Comparison of ENCODE assay signal across 15 mouse cellular contexts in the genomic region with DNA sequence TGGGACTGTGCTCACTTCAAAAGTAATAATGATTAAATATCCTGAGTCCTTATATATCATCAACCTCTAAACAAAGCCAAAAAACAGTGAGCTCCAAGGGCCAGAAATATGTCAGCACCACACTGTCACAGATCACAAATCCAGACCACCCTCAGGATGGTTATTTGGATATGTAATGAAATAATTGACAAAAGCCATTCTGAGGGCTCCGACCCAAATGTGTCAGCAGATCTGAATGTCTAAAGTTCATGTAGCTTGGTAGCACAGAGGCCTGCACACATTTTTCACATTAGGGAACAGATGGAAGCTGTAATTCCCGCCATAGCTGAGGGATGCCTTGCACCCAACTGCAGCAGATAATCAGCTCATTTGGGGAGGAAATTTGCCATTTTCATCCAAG.
DNase-seq lines count a peak whose midpoint lies in the region; ATAC-seq and TF ChIP-seq lines count a peak whose summit lies in the region.
"Had no signal": no experiment of that assay in that cellular context is flagged by ENCODE, and none has a peak within 500 bp of the region (broad histone marks: within the 10 kb centered on the region; RNA-seq: fewer than 3 reads in every experiment).

No protein-coding gene starts in this region.

- WGBS in forebrain, postnatal 0 days: 47% methylated on average over 2 of the region's 2 CpGs
- WGBS in forebrain, embryonic 15.5 days: 59% methylated on average over 2 of the region's 2 CpGs
- 84% methylated on average over 2 of the region's 2 CpGs for WGBS in midbrain, postnatal 0 days
- WGBS in midbrain, embryonic 16.5 days: 81% methylated on average over 2 of the region's 2 CpGs
- 53% methylated on average over 2 of the region's 2 CpGs for WGBS in lung, embryonic 14.5 days

- no peak for ATAC-seq in forebrain, postnatal 0 days
- ATAC-seq in forebrain, embryonic 15.5 days (replicated peaks): no peak
- no peak for ATAC-seq in midbrain, postnatal 0 days (ENCODE audit: low FRiP score)
- ATAC-seq in midbrain, embryonic 16.5 days: no peak
- peak; percentile 95 for ATAC-seq in lung, embryonic 14.5 days (ENCODE audit: insufficient read depth)
- no peak for ATAC-seq in monocyte, adult 5-6 weeks (replicated peaks; ENCODE audit: insufficient number of reproducible peaks, low FRiP score, low TSS enrichment, poor library complexity, severe bottlenecking)
- ATAC-seq: inflammation-experienced regulatory T-cells, adult 6 months; midbrain, embryonic 13.5 days had no signal

- H3K9ac ChIP-seq in forebrain, postnatal 0 days: no peak overlapping the region
- H3K9ac ChIP-seq in forebrain, embryonic 15.5 days (replicated peaks): no peak overlapping the region
- H3K9ac ChIP-seq in midbrain, postnatal 0 days (replicated peaks; ENCODE audit: low read length, poor library complexity, severe bottlenecking): no peak overlapping the region
- H3K9ac ChIP-seq in midbrain, embryonic 16.5 days (ENCODE audit: low read depth, low read length): no peak overlapping the region
- no peak overlapping the region for H3K9ac ChIP-seq in lung, embryonic 14.5 days
- H3K9ac ChIP-seq: liver, embryonic 14.5 days; midbrain, embryonic 13.5 days; neural tube, embryonic 15.5 days had no signal

- no peaks in the 10 kb centered on the region for H3K27me3 ChIP-seq in forebrain, postnatal 0 days (ENCODE audit: insufficient read depth, low read length)
- no peaks in the 10 kb centered on the region for H3K27me3 ChIP-seq in forebrain, embryonic 15.5 days
- H3K27me3 ChIP-seq in midbrain, postnatal 0 days (ENCODE audit: insufficient read depth, low read length): no peaks in the 10 kb centered on the region; the same call in 1 of the 2 replicates
- peaks cover 8% of the 10 kb centered on the region for H3K27me3 ChIP-seq in midbrain, embryonic 16.5 days (ENCODE audit: control insufficient read depth, insufficient read depth, low read depth, low read length)
- H3K27me3 ChIP-seq in lung, embryonic 14.5 days (ENCODE audit: insufficient read depth, low read length): no peaks in the 10 kb centered on the region

- H3K4me3 ChIP-seq in forebrain, postnatal 0 days (ENCODE audit: low read depth, low read length): no peak overlapping the region
- H3K4me3 ChIP-seq in forebrain, embryonic 15.5 days: no peak overlapping the region
- H3K4me3 ChIP-seq in midbrain, postnatal 0 days (ENCODE audit: low read depth, low read length): no peak overlapping the region
- H3K4me3 ChIP-seq in midbrain, embryonic 16.5 days (ENCODE audit: low read depth, low read length): no peak overlapping the region
- H3K4me3 ChIP-seq in lung, embryonic 14.5 days (ENCODE audit: low read depth, low read length): no peak overlapping the region
- H3K4me3 ChIP-seq: midbrain, embryonic 13.5 days; neural tube, embryonic 15.5 days had no signal

- no peaks in the 10 kb centered on the region for H3K36me3 ChIP-seq in forebrain, postnatal 0 days (ENCODE audit: insufficient read depth)
- no peaks in the 10 kb centered on the region for H3K36me3 ChIP-seq in forebrain, embryonic 15.5 days
- no peaks in the 10 kb centered on the region for H3K36me3 ChIP-seq in midbrain, postnatal 0 days (ENCODE audit: insufficient read depth, low read length)
- no peaks in the 10 kb centered on the region for H3K36me3 ChIP-seq in midbrain, embryonic 16.5 days (ENCODE audit: control insufficient read depth, insufficient read depth, low read length)
- H3K36me3 ChIP-seq in lung, embryonic 14.5 days (ENCODE audit: insufficient read depth): no peaks in the 10 kb centered on the region
- H3K36me3 ChIP-seq: midbrain, embryonic 13.5 days; neural tube, embryonic 15.5 days had no signal

- DNase-seq in forebrain, postnatal 0 days: peak; percentile 1
- peak; percentile 61 for DNase-seq in midbrain, postnatal 0 days (ENCODE audit: low spot score)
- peak; percentile 88 for DNase-seq in lung, embryonic 14.5 days
- DNase-seq in layer of hippocampus, postnatal 36 days: no peak
- DNase-seq in frontal cortex, postnatal 25 days (ENCODE audit: low spot score in 2 of 2): no peak
- DNase-seq: adrenal gland, adult 2 months; gastrocnemius, postnatal 25 days; thymus, adult 2 months had no signal

- H3K9me3 ChIP-seq in forebrain, postnatal 0 days (ENCODE audit: low read length): no peaks in the 10 kb centered on the region
- no peaks in the 10 kb centered on the region for H3K9me3 ChIP-seq in forebrain, embryonic 15.5 days
- H3K9me3 ChIP-seq in midbrain, postnatal 0 days (ENCODE audit: low read length): no peaks in the 10 kb centered on the region
- no peaks in the 10 kb centered on the region for H3K9me3 ChIP-seq in midbrain, embryonic 16.5 days (replicated peaks; ENCODE audit: control insufficient read depth, low read length, poor library complexity, severe bottlenecking)
- H3K9me3 ChIP-seq in lung, embryonic 14.5 days (ENCODE audit: low read depth, low read length): no peaks in the 10 kb centered on the region
- H3K9me3 ChIP-seq: midbrain, embryonic 13.5 days; neural tube, embryonic 15.5 days had no signal

- no peak for TF ChIP-seq CTCF in forebrain, postnatal 0 days (IDR thresholded peaks at IDR 0.05; ENCODE audit: low read depth)
- TF ChIP-seq CTCF in midbrain, postnatal 0 days (IDR thresholded peaks at IDR 0.05): no peak
- TF ChIP-seq CTCF in lung, embryonic 14.5 days (IDR thresholded peaks at IDR 0.05; ENCODE audit: low read depth): no peak

- no peak overlapping the region for H3K4me2 ChIP-seq in forebrain, postnatal 0 days (ENCODE audit: low read depth)
- no peak overlapping the region for H3K4me2 ChIP-seq in forebrain, embryonic 15.5 days (replicated peaks)
- H3K4me2 ChIP-seq in midbrain, postnatal 0 days (ENCODE audit: low read depth, low read length, poor library complexity, severe bottlenecking): no peak overlapping the region
- no peak overlapping the region for H3K4me2 ChIP-seq in midbrain, embryonic 16.5 days (ENCODE audit: low read length)
- no peak overlapping the region for H3K4me2 ChIP-seq in lung, embryonic 14.5 days
- H3K4me2 ChIP-seq: midbrain, embryonic 13.5 days; neural tube, embryonic 15.5 days had no signal

- no peak overlapping the region for H3K27ac ChIP-seq in forebrain, postnatal 0 days (ENCODE audit: low read depth, low read length)
- no peak overlapping the region for H3K27ac ChIP-seq in forebrain, embryonic 15.5 days (replicated peaks)
- no peak overlapping the region for H3K27ac ChIP-seq in midbrain, postnatal 0 days (ENCODE audit: low read depth, low read length)
- no peak overlapping the region for H3K27ac ChIP-seq in midbrain, embryonic 16.5 days (ENCODE audit: low read length)
- H3K27ac ChIP-seq in lung, embryonic 14.5 days (ENCODE audit: low read depth): no peak overlapping the region
- H3K27ac ChIP-seq: liver, embryonic 14.5 days; midbrain, embryonic 13.5 days; neural tube, embryonic 15.5 days had no signal

- H3K4me1 ChIP-seq in forebrain, postnatal 0 days (ENCODE audit: insufficient read depth): no peaks in the 10 kb centered on the region
- no peaks in the 10 kb centered on the region for H3K4me1 ChIP-seq in forebrain, embryonic 15.5 days
- H3K4me1 ChIP-seq in midbrain, postnatal 0 days (ENCODE audit: insufficient read depth, low read length): no peaks in the 10 kb centered on the region
- H3K4me1 ChIP-seq in midbrain, embryonic 16.5 days (ENCODE audit: control insufficient read depth, insufficient read depth, low read length): no peaks in the 10 kb centered on the region
- H3K4me1 ChIP-seq in lung, embryonic 14.5 days (ENCODE audit: insufficient read depth): peaks cover 4% of the 10 kb centered on the region; the same call in 1 of the 2 replicates
- H3K4me1 ChIP-seq: midbrain, embryonic 13.5 days; neural tube, embryonic 15.5 days had no signal

Comparison
In these comparisons a context has a peak if more than half of its experiments do, and no peak if none do; other contexts are left out.
1. DNase-seq: peak in forebrain, postnatal 0 days (single experiment), midbrain, postnatal 0 days (single experiment) and lung, embryonic 14.5 days (single experiment); none in layer of hippocampus, postnatal 36 days (0 of 2) and frontal cortex, postnatal 25 days (0 of 2).